Mouse (Mus musculus): ENCODE data around the gene Phactr2.
"Not testable (repeated sequence)": the region's sequence is repeated elsewhere in the genome, so short reads cannot be mapped to it uniquely, and the experiment has no call there.

GRCm38 (mm10) chr10:13464295-13464694, 9.9 kb downstream of the Phactr2 start:
- not testable (repeated sequence) for TF ChIP-seq CTCF, EP300 (IDR thresholded peaks at IDR 0.05; ENCODE audit: low read depth)

All from liver, embryonic 14.5 days (tissue).